Mouse (Mus musculus) spleen, postnatal 4 days (tissue): ENCODE data around the gene Chka.

Experiments
- DNase-seq, 2 experiments: peaks; one replicate each; pipeline ENCODE4 v3.0.0; 2022; ENCODE audit warnings: low spot score in 2 of 2

Gene Chka

GRCm38 (mm10) chr19:3851502-3851962, at the start of gene Chka:
TSS of gene Chka (plus strand) at chr19:3851773.
- DNase-seq, result peak; percentile 94 to 98

GRCm38 (mm10) chr19:3805526-3805925, 46.0 kb upstream of the Chka start:
- no peak for DNase-seq

- DNase-seq, result no peak
Measured at GRCm38 (mm10) chr19:3810536-3811233, 40.9 kb upstream of the Chka start.

- no peak for DNase-seq
Measured at GRCm38 (mm10) chr19:3814461-3814860, 37.1 kb upstream of the Chka start.

- DNase-seq, result no peak
Measured at GRCm38 (mm10) chr19:3815824-3816223, 35.7 kb upstream of the Chka start.

- no peak for DNase-seq
Measured at GRCm38 (mm10) chr19:3819080-3819479, 32.5 kb upstream of the Chka start.

- no peak for DNase-seq
Measured at GRCm38 (mm10) chr19:3819899-3820444, 31.6 kb upstream of the Chka start.

GRCm38 (mm10) chr19:3825044-3825443, 26.5 kb upstream of the Chka start:
- no peak for DNase-seq

- no peak for DNase-seq
Measured at GRCm38 (mm10) chr19:3829863-3830262, 21.7 kb upstream of the Chka start.

GRCm38 (mm10) chr19:3831716-3832115, 19.9 kb upstream of the Chka start:
- DNase-seq, result peak in 1 of 2 experiments; percentile 24

GRCm38 (mm10) chr19:3832851-3833353, 18.7 kb upstream of the Chka start:
- peak; percentile 23 to 67 for DNase-seq

- DNase-seq, result no peak
Measured at GRCm38 (mm10) chr19:3834301-3834700, 17.3 kb upstream of the Chka start.

- DNase-seq, result no peak
Measured at GRCm38 (mm10) chr19:3836791-3837190, 14.8 kb upstream of the Chka start.

GRCm38 (mm10) chr19:3838931-3839330, 12.6 kb upstream of the Chka start:
- no peak for DNase-seq

- DNase-seq, result no peak
Measured at GRCm38 (mm10) chr19:3839686-3840085, 11.9 kb upstream of the Chka start.

- DNase-seq, result no peak
Measured at GRCm38 (mm10) chr19:3840214-3840651, 11.3 kb upstream of the Chka start.

GRCm38 (mm10) chr19:3840685-3841084, 10.9 kb upstream of the Chka start:
- DNase-seq, result no peak

GRCm38 (mm10) chr19:3842359-3843148, 9.0 kb upstream of the Chka start:
- no peak for DNase-seq

GRCm38 (mm10) chr19:3843629-3844028, 7.9 kb upstream of the Chka start:
- no peak for DNase-seq

- no peak for DNase-seq
Measured at GRCm38 (mm10) chr19:3844836-3845235, 6.7 kb upstream of the Chka start.

- DNase-seq, result no peak
Measured at GRCm38 (mm10) chr19:3845339-3845738, 6.2 kb upstream of the Chka start.

- DNase-seq, result no peak
Measured at GRCm38 (mm10) chr19:3845803-3846406, 5.7 kb upstream of the Chka start.
